Mouse (Mus musculus) telencephalon, adult 2 months (tissue): Measurements from ENCODE around the gene Scfd2.

Source experiments
- DNase-seq: peaks from one replicate; pipeline ENCODE4 v3.0.0-alpha.2; 2011; ENCODE audit warnings: low read depth, low spot score

Gene Scfd2

DNA sequence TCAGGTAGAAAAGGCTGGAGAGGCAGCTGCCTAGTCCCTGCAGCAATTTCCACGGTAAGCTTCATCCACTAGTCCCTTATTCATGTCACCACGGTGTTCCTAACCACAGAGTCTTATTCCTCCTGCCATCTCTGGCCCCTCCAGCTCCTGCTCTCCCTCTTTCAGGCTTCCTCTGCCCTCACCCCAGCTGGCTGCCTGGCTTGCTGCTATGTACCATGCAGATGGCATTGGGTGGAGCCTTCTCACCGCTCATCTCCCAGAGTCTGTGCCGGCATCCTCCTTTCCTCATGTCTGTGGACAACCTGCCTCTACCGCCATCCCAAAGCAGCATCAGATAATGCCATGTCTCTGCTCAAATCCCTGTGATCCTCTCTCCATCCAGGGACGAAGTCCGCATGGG lies 218.0 kb downstream of the Scfd2 start:
- DNase-seq, result no peak

DNA sequence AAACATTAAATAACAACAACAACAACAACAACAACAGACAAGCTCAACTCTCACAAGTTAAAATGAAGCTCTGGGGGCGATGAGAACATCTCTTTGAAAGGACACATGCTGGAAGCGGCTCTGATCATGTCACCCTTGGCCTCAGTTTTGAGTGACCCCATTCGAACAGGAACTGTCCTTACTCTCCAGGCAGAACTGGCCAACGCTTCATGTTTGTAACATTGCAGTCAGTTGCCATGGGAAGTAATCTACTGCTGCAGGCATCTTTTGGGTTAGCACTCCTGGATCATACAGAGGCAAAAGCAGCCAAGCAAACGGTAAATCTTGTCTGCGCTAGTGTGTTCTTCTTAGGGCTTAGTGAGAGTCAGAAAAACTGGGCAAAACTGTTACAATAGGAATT lies 219.7 kb downstream of the Scfd2 start:
- no peak for DNase-seq

- no peak for DNase-seq
Observed at GRCm38 (mm10) chr5:74311200-74311825, 220.2 kb downstream of the Scfd2 start.

- no peak for DNase-seq
Observed at GRCm38 (mm10) chr5:74310101-74310500, 221.5 kb downstream of the Scfd2 start.

- DNase-seq, result no peak
Observed at GRCm38 (mm10) chr5:74307242-74307641, 224.3 kb downstream of the Scfd2 start.

DNA sequence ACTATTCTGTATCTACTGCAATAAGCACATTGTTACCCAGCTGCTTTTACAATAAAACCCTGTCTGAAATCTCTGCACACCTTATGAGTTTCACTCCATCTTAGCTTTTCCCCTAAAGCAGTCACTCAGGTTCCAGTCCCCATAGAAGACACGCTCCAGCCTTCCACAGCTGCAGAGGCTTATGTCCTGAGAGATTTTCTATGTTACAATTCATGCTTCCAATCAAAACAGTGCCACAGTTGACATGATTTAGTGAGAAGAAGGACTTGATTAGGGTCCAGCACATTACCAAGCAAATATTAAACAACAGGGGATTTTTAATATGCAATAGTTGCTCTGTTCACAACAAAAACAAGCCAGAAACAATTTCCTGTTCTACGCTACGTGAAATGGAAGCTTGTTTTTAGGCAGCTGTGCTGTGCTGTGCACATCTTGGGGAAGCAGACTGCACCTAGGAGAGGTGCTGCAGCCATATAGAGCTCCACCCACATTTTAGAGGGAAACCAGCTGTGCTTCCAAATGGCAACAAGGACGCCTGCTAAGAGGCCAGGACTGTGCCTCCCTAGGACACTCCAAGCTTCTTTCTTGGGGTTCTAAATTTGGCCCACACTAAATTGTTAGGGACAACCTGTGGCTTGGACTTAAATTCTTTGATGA lies 225.9 kb downstream of the Scfd2 start:
- DNase-seq, result no peak

GRCm38 (mm10) chr5:74304767-74305166 lies 226.8 kb downstream of the Scfd2 start:
- DNase-seq, result no peak

DNA sequence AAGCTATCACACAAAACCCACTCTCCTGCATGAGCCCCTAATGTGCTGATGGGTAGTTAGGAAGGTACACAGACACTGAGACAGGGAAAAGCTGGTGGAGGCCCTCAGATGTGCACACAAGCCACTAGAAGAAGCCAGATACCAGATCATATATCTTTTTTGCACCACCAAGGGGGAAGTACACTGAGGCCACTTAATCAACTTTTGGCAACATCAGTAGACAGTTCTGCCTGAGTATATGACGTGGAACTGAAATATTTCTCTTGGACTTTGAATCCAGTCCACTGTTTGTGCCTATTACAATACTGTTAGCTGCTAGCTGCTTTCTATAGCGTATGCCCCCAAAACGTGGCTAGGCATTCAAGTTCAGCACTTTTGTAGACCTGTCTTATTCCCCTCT lies 229.2 kb downstream of the Scfd2 start:
- DNase-seq, result no peak

DNA sequence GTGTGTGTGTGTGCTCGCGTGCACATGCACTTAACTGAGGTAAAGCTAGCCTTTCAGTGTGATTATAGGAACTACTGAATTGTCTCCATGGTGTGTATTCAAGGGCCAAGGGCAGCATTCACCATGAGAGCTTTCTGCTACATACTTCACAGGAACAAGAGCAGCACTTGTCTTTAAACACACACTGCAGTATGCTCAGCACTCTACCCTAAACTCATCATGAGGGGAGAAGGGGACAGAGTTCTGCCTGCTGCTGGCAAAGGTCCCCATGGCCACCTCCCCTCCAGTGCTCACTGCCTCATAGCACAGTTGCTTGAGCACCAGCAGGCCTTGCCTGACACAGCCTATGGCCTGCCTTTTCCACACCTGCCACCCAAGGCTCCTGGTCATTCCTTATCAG lies 230.1 kb downstream of the Scfd2 start:
- no peak for DNase-seq

- DNase-seq, result no peak
Observed at GRCm38 (mm10) chr5:74300931-74301330, 230.6 kb downstream of the Scfd2 start.

DNA sequence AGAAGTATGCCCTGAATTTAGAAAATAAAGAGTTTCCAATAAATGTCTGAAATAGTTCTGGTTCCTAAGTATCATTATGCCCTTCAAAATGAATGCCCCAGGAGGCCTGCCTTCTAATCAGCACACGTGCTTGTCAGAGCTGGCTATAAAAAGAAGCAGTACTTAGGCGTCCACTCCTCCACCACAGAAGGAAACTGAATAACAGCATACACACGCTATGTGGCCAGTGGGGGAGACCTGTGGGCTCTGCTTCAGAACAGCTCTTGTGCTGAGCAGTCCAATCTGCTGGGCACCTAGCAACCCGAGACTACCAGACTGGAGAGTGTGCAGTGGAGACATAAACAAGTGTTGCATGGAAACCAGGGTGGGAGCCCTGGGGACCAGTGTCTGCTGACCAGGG lies 231.4 kb downstream of the Scfd2 start:
- DNase-seq, result peak; percentile 50

DNA sequence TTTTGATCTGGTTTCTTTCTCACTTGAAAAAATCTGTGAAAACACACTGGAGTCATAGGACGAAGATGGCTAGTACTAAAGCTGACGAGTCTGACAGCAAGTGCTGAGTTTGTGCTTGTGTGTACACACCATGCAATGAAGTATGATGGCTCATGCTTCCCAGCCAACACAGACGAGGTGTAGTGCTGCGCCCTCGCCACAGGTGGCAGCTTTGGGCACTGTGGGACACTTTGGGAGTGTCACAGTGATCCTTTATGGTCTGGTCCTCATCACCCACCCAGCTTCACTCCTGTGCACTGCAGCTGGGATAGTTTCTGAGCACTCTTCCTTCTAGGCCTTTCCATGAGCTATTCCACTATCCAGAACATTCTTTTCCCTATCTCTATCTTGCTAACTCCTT lies 234.4 kb downstream of the Scfd2 start:
- no peak for DNase-seq

- no peak for DNase-seq
Observed at GRCm38 (mm10) chr5:74296096-74296495, 235.5 kb downstream of the Scfd2 start.

- DNase-seq, result no peak
Observed at GRCm38 (mm10) chr5:74293513-74293912, 238.0 kb downstream of the Scfd2 start.

- no peak for DNase-seq
Observed at GRCm38 (mm10) chr5:74292050-74292449, 239.5 kb downstream of the Scfd2 start.

DNA sequence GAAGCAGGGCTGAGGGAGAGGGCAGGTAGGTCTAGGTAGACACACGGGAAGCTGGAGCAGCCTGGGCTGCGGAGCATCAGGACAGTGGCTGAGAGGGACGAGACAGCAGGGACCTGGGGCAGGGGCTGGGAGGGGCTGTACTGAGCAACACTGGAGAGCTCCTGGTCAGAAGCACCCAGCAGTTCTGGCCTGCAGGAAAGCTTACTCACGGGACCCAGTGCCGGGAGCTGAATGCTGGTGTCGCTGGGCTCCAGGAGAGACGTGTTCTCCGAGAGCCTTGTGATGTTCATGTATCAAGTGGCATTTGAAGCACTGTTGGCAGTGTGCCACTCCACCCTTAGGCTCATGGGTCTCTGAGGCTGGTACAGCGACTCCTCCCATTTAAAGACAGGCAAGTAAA lies 240.0 kb downstream of the Scfd2 start:
- DNase-seq, result no peak

DNA sequence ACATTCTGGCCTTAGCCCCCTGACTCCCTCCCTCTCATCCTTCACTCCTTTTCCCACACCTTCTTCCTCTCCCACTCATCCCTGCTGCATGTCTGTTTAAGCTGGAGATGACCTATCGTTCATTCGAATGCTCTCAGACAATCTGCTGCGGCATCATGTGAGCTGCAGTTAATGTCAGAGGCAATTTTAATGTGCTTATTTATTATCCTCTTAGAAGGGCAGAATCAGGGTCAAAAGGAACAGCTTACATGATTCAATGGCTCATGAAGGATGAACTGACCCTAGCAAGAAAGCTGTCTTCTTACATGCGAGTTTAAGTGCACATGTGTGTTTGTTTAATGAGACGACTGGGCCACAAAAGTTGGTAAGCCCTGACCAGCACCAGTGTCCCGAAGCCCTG lies 241.6 kb downstream of the Scfd2 start:
- no peak for DNase-seq

- peak; percentile 57 for DNase-seq
Observed at GRCm38 (mm10) chr5:74288206-74288605, 243.4 kb downstream of the Scfd2 start.

GRCm38 (mm10) chr5:74286301-74286700 lies 245.3 kb downstream of the Scfd2 start:
- no peak for DNase-seq

DNA sequence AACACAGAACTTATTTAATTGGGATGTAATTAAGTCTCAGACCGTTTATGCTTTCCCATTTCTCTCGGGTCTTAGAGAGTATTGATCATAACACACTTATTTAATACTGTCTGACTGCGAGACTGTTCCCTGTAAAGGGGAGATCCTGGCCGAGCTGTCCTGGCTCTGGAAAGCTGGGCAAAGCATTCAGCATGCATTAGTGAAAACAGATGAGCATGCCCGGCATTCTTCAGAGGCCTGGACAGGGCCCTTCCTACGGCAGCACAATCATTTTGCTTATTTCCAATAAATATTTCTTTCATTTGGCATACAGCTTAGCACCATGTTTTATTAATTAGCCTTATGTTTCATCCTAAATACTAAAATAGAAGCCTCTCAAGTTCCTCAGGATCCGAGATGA lies 245.8 kb downstream of the Scfd2 start:
- DNase-seq, result no peak

DNA sequence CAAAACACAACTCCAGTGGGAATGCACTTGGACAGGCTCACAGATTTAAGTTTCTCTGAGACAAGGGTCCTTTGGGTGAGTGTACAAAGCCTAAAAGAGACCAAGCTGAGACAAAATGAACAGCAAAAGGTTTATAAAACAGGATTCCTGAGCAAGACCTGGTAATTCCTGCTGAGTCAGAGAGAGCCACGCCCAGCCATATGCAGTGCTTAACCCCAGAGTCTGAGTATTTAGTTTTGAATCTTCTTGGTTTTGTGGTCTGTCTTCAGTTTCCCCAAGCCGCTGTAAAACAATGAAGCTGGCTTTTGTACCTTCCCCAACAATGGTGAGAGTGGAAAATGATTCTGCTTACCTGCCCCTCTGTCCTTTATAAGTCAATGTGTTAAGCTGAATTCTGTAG lies 246.3 kb downstream of the Scfd2 start:
- DNase-seq, result no peak

DNA sequence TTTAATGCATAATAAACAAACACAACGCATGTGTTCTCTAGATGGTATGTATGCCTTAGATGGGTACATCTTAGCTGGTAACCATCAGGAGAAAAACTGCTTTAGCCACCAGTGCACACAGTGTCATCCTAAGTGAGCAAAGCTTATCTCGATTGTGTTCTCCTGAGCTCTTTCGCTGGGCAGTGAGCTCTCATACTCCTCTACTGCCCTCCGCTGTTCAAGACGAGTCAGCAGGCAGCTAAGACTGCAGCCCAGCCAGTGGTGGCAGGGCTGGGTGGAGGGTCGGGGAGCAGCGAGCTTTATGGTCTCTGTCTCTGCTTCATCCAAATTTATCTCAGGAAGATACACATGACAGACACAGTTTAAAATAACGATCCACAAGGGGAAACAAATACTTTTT lies 248.0 kb downstream of the Scfd2 start:
- DNase-seq, result no peak

GRCm38 (mm10) chr5:74281480-74281879 lies 250.1 kb downstream of the Scfd2 start:
- DNase-seq, result no peak

DNA sequence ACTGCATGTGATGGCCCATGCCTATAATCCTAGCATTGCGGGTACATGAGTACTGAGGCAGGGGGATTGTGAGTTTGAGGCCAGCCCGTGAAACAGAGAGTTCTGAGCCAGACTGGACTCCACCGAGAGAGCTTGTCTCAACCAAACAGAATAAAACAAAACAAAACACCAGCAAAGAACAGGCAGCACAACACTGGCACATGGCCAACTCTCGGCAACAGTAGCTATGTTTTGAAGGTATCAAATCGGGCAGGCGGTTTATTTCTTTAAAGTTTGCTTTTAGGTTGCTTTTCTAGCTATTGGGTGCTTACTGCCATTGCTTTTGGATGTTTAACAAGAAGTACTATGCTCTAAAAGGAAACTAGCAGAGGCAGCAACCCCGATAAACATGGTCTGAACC lies 251.9 kb downstream of the Scfd2 start:
- DNase-seq, result no peak
